Mouse (Mus musculus) liver, postnatal 0 days (tissue): ENCODE results near the gene Prss44.

Experiments
- CTCF ChIP-seq: sonication (generic); IDR thresholded peaks from 2 replicates; pipeline ENCODE4 v1.5.1; 2016; ENCODE audit warnings: antibody characterized with exemption, low read depth
- EP300 ChIP-seq: IDR thresholded peaks from 2 replicates; pipeline ENCODE4 v1.6.1; 2016; ENCODE audit warnings: antibody characterized with exemption, low read depth, mild to moderate bottlenecking

DNA sequence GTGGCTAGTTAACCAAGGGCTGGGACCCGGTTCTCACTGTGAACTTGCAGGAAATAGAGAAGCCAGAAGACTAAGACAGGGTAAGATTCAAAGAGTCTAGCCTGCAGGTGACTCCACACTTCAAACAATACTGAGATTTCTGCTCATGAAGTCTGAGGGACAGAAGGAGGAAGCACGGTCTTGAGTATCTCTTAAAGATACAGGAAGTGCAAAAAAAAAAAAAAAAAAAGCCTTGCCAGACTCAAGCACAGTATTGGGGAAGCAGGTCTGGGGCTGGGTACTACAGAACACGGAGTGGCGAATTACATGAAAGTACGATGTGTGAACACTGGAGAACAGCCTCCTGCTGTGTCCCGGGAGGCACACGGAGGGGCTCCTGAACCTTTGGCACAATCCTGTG is 12.0 kb downstream of the Prss44 start:
- TF ChIP-seq CTCF (no peak), EP300 (no peak)
